Mouse (Mus musculus) left cerebral cortex, postnatal 36 days (tissue): ENCODE measurements around the gene Suox. TPM values are rescaled to one million over a fixed set of nuclear protein-coding genes. Genes with fewer than 3 reads are reported as not detected.

Source experiments
- DNase-seq, 2 experiments: peaks; one replicate each; pipeline ENCODE4 v3.0.0; 2021 to 2022; ENCODE audit warnings: low spot score in 2 of 2, mixed read lengths in 1 of 2
- intact Hi-C: fragments of 180-260 bp; cut with DNase I; formaldehyde crosslinking; loops from one replicate; pipeline ENCODE4 v1.15.1; 2025
- total RNA-seq, 2 experiments: library from RNA; stranded (reverse); gene quantifications; 2 replicates each; pipeline ENCODE4 v1.2.3; 2021

The Suox gene
- total RNA-seq, 2 experiments from 2014 or later = 12.0 to 12.6 TPM

DNA sequence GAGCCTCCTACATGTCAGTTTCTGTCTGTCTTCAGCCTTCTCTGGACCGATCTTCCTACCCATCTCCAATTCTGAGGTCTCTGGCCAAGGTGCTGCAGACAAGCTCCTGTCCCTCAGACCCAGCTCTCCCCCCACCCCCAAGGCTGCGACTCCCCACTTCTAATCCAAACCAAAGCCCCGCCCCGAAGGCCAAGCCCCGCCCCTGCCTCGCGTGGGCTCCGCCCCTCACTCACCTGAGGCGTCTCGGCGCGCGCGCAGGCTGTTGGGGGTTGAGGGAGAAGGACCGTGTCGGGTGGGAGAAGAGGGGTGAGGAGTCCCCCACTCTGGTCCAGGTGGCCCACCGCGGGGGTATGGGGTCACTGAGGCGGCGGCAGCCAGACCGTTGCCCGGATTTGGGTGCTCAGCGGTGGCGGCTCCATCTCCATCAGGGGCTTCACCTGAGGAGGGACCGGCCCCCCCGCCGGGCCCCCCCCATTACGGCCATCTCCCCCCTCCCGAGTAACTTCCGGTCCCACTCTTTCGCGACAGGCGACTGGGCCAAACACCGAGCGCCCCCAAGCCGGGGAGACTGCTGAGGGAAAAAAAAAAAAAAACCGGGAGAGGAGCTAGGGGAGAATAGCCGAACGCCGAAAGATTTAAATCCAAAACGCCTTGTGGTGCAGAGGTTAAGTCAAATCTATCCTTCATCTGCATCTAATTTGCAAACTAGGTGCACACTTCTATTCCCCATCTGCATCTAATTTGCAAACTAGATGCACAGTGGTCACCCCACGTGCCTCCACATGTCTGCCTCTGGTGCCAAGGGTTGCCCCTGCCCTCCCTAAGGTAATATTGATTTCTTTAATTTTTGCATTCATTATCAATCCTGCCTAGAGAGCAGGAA lies 4.8 kb downstream of the Suox start:
- intact Hi-C loops = loop anchor here (2.0 kb wide), 1 partner anchor 24 kb away; the partner anchor contains the start of gene Ikzf4
- DNase-seq = peak; percentile 54 to 62

DNA sequence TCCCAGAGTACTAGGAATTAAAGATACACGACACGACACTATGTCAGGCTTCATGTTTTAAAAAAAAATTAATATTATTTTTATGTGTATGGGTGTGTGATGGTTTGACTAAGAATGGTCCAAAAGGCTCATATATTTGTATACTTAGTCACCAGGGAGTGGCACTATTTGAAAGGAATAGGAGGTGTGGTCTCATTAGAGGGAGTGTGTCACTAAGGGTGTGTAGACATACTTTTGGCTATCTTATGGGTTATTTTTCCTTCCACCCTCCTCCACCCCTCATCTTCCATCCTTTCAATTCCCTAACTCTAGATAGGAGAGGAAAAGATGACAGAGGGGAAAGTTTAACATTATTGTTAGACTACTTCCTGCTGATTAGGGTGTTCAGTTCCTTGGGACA lies 8.1 kb downstream of the Suox start:
- DNase-seq = no peak
- intact Hi-C loops = no loop called here

DNA sequence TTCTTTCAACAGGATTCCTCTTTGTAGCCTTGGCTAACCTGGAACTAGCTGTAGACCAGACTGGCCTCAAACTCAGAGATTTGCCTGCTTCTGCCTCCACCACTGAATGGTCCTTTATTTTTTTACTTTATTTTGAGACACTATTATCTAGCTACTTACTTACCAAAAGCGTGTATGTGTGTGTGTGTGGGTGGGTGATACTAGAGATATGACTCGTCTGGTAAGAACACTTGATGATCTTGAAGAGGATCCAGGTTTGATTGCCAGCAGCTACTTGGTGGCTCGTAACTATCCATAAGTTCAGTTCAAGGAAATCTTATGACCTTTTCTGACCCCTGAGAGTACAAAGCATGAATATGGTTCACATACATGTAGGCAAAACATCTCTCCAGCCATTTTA lies 8.6 kb downstream of the Suox start:
- intact Hi-C loops = no loop called here
- DNase-seq = no peak

DNA sequence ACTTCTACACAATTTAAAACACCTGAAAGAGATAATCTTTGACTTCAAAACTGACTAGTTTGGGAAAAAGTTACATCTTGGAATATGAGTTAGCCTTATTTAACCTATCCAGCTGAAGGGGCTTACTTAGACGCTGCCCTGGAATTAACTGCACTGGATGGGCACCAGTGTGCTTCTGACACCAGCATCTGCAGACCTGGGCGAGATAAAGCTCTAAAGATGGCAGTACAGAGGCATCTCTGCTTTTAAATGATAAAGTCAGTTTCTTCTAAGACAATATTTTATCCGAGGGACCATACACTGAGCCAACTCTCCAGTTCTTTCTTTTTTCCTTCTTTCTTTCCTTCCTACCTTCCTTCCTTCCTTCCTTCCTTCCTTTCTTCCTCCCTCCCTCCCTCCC lies 9.1 kb downstream of the Suox start:
- intact Hi-C loops = no loop called here
- DNase-seq = no peak

DNA sequence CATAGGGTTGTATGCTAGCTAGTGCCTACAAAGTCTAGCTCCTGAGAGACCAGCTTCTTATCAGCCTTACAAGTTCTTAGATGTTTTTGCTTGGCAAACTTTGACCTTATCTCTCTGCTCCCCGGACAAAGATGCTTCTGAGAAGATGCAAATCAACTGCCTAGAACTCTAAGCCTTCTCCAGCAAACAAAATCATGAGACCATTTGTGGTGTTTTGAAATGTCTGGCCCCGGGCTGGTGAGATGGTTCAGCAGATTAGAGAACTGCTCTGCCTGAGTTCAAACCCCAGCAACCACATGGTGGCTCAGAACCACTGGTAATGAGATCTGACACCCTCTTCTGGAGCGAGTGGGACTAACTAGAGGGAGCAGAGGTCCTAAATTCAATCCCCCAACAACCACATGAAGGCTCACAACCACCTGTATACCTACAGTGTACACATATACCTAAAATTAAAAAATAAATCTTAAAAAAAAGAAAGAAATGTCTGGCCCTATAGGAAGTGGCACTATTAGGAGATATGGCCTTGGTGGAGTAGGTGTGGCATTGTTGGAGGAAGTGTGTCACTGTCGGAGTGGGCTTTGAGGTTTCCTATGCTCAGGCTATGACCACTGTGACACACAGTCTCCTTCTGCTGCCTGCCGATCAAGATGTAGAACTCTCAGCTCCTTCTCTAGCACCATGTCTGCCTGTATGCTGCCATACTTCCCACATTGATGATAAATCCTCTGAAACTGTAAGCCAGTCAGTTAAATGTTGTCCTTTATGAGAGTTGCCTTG lies 10.2 kb downstream of the Suox start:
- no peak for DNase-seq
- intact Hi-C loops = no loop called here

DNA sequence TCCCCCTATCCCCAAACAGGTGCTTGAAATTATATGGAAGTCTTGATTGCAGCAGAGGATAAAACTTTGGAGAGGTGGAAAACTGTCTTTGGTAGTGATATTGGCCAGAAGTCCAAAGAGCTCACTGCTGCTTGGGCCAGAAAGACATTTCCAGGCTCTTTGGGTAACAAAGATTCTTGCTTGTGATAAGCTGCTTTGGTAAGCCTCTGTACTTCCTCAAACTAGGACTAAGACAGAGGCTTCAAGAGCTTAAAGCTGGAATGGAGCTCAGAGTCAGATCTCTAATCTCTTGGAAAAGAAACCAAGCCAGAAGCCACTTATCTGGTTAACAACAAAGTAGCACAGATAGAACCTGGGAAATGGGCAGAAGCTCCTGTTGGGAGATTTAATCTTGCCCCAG lies 11.4 kb downstream of the Suox start:
- DNase-seq = no peak
- intact Hi-C loops = no loop called here

DNA sequence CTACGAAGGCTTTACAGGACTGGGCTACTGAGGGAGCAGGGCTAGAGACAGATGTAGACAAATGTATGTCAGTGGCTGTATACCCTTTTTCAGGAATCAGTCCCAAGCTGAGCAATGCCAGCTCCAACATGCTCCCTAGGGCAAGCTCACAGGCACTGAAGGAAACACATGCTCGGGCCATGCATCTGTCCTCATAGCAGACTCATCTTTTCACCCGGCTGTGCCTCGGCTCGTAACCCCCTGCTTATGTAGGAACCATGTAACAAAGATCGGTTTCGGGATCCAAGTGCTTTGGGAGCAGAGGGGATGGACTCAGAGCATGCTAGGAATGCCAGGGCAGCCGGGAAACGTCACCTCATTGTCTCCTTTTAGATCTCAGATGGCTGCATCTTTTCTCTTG lies 14.4 kb downstream of the Suox start:
- intact Hi-C loops = no loop called here
- DNase-seq = no peak

DNA sequence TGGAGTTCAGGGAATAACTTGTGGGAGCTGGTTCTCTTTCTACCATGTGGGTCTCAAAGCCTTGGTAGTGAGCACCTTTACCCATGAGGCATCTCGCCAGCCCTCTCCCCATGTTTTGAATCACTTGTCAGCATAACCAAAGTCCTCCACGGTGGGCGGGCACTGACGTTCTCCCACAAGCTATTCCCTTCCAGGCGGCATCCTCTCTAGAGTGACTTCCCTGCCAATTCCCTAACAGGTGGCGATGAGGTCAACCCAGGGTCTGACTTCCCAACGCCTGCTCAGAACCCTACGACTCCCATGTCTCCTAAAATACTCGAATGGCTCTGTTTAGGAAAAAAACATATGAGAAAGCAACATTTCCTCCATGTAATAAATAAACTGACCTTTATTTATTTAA lies 16.0 kb downstream of the Suox start:
- intact Hi-C loops = no loop called here
- DNase-seq = no peak

DNA sequence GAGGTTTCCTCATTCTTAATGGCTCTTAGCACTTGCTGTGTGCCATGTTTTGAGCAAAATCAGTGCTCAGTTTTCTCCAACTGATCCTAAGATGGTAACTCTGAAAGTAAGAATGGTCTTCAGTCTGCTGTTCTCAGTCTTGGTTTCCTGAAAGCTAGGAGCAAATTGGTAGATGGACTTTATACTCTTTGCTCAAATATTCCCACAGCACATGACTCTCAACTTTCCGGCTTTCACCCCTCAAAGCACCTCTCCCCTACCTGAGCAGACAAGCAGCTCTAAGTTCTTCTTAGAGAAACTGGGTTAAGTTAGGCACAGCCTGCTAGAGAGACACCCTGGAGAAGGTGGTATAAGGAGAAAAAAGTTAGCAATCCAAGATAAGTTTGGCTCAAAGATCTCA lies 17.1 kb downstream of the Suox start:
- no peak for DNase-seq
- intact Hi-C loops = no loop called here

DNA sequence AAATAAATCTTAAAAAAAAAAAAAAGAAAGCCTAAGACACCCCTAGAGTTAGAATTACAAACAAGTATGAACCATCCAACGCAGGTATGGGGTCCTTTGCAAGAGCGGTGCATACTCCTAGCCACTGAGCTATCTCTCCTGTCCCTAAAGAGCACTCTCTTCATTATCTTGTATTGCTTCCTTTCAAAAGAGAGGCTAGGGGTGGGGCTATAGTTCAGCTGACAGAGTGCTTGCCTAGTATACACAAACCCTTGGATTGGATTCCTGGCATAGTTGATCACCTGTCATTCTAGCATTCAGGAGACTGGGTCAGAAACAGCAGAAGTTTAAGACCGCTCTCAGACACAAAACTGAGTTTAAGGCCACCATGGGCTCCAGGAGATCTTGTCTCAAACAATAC lies 18.6 kb downstream of the Suox start:
- no peak for DNase-seq
- intact Hi-C loops = no loop called here

DNA sequence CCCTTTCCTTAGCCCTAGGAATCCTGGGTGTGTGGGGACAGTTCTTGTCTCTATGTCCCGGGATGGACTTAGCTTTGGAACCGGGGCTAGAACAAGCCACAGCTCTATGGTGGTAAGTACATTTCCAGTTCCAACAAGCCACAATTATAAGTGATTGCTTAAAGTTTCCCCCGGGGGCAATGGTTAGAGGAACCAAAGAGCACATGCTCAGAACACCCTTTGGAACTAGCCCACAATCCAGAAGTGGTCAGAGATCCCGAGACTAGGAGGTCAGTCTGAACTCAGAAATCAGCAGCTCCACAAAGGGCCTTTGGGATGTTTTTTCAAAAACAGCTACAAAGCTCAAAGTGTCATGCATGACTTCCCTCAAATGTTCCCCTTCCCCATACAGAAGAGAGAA lies 20.0 kb downstream of the Suox start:
- DNase-seq = no peak
- intact Hi-C loops = no loop called here

DNA sequence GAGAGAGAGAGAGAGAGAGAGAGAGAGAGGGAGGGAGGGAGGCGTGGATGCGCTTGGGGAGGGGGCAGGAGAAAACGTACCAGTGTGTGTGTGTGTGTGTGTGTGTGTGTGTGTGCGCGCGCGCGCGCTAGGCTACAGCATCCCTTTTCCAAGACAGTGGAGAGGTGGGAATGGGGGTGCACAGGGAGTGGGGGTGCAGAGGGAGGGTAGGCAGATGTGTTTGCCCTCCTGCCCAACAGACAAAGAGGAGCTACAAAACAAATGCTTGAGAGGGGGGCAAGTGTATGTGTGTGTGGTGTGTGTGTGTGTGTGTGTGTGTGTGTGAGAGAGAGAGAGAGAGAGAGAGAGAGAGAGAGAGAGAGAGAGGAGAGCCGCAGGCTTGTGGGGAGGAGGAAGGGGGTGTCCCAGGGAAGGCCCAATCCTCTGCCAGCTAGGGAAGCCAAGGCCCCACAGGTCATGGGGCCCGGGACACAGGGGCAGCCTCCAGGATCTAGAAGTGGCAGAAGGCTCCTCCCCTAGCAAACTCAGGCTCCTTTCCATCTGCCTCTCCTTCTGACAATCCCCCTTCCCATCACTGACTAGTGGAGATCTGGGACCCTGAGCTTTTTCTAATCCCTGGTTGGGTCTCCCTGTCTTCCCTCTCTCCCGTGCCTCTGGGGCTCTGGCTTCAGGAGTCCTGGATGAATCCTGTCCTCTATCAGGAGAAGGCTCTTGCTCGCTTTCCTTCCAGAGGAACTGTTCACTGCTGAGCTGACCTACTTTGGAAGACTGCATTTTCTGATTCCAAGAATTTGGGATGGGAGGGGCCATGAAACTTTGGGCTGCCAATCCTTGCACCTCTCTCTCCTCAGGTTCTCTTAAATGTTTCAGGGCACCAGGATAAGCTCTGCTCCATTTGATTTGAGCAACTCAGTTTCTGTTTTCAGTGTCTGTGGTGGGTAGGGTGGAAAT lies 27.5 kb downstream of the Suox start:
- peak; percentile 46 to 51 for DNase-seq
- intact Hi-C loops = no loop called here

DNA sequence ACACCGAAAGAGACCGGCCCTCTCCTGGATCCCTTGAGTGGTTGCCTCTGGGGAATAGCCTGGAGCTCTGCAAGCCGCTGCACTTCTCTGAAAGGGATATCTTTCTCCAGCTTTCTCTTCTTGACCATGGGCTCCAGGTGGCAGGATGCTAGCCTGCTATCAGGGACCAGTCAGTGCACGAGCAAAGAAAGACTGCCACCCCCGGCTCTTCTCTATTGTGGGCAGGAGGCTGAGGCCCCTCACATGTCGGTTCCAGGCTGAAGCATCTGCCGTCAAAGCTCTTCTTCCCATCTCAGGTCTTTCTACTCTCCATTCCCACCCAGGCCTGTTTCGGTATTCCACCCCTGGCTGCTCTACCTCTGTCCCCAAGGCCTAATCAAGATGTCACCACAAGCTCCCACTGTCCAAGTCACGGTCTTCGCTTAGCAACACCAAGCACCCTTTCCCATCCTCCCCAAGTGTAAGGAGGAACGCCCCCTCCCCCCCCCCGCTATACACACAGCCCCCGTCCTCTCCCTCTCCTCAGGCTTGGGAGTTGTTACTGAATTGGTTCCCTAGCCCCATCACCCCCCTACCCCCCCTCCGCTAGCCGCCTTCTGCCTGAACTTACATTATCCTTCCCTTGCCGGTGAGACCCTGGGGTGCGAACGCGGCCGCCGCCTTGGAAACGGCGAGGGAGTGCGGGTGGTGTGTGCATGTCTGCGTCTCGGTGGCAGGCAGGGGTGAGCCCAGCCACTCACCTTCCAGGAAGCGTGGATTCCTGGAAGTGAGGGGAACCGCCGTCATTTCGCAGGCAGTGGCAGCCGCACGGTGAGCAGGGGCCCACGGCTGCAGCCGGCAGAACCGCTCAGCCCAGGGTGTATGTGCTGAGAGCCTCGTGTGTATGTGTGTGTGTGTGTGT lies 28.5 kb downstream of the Suox start, which contains the start of gene Ikzf4:
Gene Ikzf4 (minus strand): TSS at position 881 of the 901 bp plus-strand sequence.
- peak; percentile 55 to 68 for DNase-seq
- intact Hi-C loops = loop anchor here (1.0 to 2.0 kb wide), 2 partner anchors 19 to 23 kb away; partner anchors contain the start of gene Rps26

DNA sequence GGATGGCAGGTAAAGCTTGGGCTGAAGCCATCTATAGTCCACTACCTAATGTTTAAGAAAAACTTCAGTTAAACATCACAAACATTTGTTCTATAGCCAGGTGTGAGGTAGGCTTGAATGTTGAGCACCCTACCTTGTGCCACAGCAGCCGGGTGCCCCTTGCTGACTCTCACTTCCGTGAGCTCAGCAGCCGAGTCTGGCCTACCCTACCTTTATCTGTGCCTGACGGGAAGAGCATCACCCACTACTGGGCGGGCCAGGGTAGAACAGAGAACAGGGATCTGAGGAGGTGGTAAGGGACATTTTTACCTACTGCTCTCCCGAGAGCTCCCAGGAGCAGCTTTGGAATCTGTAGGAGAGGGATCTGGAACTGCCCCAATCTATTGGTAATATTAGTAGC lies 31.1 kb downstream of the Suox start:
- intact Hi-C loops = no loop called here
- DNase-seq = no peak

DNA sequence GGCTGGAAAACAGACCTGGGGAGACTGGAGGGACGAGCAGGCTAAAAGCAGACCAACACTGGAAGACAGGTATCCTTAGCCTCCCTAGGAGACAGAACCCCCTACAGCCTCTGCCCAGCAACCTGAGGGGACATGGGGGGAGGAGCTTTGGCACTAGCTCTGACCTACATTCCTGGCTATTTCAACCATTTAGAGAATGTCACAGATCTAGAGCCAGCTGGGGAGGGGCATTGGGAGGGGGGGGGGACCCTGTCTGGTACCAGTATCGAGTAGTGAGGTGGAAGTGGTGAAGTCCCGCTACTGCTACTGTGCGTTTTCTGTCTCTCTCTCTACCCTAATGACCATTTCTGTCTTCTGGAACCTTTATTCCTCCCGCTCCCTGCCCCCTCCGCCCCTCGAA lies 32.0 kb downstream of the Suox start:
- intact Hi-C loops = no loop called here
- DNase-seq = no peak

DNA sequence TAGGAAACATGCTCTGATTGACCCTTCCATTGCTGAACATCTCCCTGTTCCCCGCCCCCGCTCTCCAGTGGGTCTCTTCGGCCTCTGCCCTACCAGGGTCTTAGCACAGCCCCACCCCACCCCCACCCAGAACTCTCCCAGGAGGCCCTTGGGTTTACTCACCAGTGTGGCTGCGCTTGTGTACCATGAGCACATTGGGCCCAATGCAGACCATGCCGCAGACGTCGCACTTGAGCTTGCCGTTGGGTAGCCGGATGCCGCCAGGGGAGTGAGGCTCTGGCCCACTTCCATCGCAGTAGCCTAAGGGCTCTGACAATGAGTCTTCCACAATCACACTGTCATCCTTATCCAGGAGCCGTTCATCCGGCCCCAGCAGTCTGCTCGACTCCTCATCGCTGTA lies 33.0 kb downstream of the Suox start:
- intact Hi-C loops = no loop called here
- DNase-seq = no peak

DNA sequence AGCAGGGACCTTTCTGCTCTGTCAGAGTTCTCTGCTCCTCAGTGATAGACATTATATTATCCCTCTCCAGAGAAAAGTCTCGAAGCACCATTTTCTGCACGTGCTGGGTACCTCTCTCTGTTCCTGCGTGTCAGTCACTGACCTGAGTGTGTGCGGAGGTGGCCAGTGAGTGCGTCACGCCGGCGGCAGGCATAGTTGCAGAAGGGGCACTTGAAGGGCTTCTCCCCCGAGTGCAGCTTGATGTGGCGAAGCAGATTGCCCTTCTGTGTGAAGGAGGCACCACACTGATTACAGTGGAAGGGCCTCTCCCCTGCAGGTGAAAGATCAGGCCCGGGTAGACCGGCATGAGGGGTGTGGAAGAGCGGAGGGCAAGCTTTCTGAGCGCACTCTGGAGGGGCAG lies 33.9 kb downstream of the Suox start:
- DNase-seq = no peak
- intact Hi-C loops = no loop called here

DNA sequence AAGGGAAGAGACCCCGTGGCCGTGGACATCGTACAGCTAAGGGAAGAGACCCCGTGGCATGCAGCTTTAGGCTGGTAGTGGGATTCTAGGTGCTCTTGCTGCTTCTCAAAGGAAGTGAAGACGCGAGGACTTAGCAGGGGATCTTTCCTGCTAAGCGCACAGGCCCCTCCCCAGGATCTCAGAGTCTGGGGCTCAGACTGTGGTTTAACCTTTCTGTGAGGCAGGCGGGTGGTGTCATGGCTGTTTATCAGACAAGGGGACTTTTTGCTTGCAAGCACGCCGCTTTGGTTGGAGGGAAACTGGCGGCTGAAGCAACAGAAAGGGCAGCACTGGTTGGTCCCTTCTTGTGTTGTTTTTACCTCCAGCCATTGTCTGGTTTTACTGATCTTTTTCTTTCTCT lies 36.9 kb downstream of the Suox start:
- no peak for DNase-seq

DNA sequence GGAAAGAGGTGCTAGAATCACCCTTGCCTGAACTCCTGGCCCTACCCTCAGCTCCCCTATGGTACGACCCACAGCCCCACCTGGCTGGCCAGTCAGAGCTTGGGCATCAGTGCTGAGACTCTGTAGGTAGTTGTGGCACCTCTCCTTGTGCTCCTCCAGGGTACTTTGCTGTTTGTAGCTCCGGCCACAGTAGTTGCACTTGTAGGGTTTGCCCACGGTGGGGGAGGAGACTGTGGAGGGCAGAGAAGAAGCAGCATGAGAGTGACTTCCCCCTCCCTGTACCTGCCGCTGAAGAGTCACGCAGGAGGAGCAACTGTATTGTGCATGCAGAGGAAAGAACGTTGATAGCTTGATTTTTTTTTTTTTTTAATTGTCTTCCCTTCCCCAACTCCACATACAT lies 37.3 kb downstream of the Suox start:
- intact Hi-C loops = no loop called here
- no peak for DNase-seq

More for the DNA sequence above, 36.9 kb downstream of the Suox start:
- intact Hi-C loops = no loop called here
